Mouse (Mus musculus) left cerebral cortex, postnatal 36 days (tissue): ENCODE data around the gene Obox1. TPM values are rescaled to one million over a fixed set of nuclear protein-coding genes. Genes with fewer than 3 reads are reported as not detected.
"Not testable (repeated sequence)": the region's sequence is repeated elsewhere in the genome, so short reads cannot be mapped to it uniquely, and the experiment has no call there.

Experiments
- DNase-seq, 2 experiments: peaks; one replicate each; pipeline ENCODE4 v3.0.0; 2021 to 2022; ENCODE audit warnings: low spot score in 2 of 2, mixed read lengths in 1 of 2
- intact Hi-C: fragments of 180-260 bp; cut with DNase I; formaldehyde crosslinking; loops from one replicate; pipeline ENCODE4 v1.15.1; 2025
- total RNA-seq, 2 experiments: library from RNA; stranded (reverse); gene quantifications; 2 replicates each; pipeline ENCODE4 v1.2.3; 2021

The Obox1 gene
- not detected for total RNA-seq

DNA sequence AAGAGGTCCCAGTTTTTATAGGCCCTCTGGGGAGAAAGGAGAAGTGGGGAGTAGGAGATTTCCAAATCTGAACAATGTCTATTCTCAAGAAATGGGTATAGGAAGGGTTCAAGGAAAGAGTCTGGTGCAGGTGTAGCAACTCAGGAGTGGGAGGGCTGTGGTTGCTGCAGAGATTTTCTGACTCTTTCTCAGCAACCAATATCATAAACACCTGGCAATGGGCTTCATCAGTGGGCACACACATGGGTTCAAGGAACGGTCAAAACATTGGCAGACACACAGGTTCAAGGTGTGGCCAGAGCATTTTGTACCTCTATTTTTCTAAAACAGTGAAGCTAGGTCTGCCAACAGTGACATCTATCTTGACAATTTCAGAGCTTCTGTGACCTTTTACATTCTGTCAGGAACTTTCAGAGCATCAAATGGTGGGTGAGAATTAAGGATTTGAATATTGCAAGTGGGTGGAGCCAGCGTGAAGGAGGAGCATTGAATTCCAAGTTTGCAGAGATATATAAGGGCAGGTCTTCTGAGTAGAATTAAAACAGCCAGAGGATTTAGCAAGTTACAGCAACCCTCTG, at the start of gene Obox1, which contains the start of gene Obox2:
Gene Obox1 (plus strand): TSS at position 528 of the 578 bp plus-strand sequence.
Gene Obox2 (plus strand): TSS at position 301 of the 578 bp plus-strand sequence.
- intact Hi-C loops, DNase-seq: not testable (repeated sequence)

DNA sequence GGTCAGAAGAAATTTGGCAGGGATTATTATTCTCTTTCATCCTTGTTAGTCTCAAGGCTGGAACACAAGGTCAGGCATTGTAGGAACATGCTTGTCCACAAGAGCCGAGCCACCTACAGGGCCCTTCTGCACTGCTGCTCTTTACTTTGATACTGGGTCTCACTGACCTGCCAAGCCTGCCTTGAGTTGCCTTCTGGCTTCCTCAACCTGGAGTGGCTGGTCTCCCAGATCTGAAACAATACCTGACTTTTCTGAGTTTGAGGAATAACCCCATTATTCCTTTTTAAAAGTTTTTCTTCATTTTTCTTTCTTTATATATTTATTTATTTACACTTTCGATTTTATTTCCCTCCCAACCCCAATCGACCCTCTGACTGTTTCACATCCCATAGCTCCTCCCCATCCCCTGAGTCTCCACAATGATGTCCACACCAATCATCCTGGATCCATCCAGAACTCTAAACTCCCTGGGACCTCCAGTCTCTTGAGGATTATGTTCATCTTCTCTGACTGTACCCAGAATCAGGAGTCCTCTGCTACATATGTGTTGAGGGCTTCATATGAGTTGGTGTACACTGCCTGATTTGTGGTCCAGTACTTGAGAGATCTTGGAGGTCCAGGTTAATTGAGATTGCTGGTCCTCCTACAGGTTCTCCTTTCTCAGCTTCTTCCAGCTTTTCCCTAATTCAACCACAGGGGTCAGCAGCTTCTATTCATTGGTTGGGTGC, 10.6 kb downstream of the Obox1 start:
- DNase-seq, intact Hi-C loops: not testable (repeated sequence)

- intact Hi-C loops, DNase-seq: not testable (repeated sequence)
Measured at GRCm38 (mm10) chr7:15406816-15407215, 18.1 kb downstream of the Obox1 start.

GRCm38 (mm10) chr7:15418046-15418445, 29.3 kb downstream of the Obox1 start:
- DNase-seq, intact Hi-C loops: not testable (repeated sequence)

DNA sequence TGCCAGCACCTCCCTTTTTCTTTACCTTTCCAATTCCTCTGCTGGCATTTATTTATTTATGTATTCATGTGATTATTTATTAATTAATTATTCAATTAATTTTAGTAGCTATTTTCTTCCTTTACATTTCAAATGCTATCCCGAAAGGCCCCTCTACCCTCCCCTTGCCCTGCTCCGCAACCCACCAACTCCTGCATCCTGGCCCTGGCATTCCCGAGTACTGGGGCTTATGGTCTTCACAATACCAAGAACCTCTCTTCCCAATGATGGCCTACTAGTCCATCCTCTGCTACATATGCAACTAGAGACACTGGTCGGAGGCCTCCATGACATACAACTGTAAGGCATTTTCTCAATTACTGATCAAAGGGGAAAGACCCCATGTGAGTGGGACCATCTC, 36.8 kb downstream of the Obox1 start:
- intact Hi-C loops, DNase-seq: not testable (repeated sequence)

GRCm38 (mm10) chr7:15509411-15509810, 120.7 kb downstream of the Obox1 start:
- DNase-seq, intact Hi-C loops: not testable (repeated sequence)

Other genes with a start within 250 kb of the Obox1 start
- gene Obox2, start 227 bp upstream of the Obox1 start, total RNA-seq, result not detected